Mouse (Mus musculus) kidney, adult 9 months (tissue): ENCODE results near the gene Padi4.

ENCODE experiments used
- DNase-seq: peaks from one replicate; pipeline ENCODE4 v3.0.0; 2022

Gene Padi4

DNA sequence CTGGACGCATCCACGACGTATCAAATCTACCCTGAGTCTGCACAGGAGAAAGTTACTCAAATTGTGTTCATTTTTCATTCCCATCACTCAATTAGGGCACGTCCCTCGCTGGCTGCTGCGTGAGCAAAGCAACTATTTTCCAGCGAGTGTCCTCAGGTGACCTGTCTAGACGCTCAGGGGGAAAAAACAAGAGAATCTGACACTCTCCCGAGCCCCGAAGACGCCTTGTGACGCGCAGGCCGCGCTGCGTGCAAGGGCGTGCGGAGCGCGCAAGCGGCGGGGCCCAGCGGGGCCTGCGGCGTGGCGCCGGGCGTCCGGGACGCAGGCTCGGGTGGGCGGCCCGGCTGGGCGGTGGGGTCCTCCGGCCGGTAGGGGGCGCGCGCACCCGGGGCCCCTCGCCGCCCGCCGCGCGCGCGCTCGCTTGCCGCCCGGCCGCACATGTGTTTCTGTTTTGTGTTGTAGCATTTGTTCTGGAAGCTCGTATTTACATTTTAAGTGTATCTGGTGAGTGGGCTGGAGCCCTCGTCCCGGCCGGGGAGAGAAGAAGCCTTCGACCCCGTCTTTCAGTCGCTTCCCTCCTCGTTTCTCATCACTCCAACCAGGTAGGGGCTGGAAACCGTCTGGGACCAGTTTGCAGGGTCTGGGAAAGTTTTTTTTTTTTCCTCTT, 72.9 kb downstream of the Padi4 start:
- DNase-seq, result peak; percentile 77

DNA sequence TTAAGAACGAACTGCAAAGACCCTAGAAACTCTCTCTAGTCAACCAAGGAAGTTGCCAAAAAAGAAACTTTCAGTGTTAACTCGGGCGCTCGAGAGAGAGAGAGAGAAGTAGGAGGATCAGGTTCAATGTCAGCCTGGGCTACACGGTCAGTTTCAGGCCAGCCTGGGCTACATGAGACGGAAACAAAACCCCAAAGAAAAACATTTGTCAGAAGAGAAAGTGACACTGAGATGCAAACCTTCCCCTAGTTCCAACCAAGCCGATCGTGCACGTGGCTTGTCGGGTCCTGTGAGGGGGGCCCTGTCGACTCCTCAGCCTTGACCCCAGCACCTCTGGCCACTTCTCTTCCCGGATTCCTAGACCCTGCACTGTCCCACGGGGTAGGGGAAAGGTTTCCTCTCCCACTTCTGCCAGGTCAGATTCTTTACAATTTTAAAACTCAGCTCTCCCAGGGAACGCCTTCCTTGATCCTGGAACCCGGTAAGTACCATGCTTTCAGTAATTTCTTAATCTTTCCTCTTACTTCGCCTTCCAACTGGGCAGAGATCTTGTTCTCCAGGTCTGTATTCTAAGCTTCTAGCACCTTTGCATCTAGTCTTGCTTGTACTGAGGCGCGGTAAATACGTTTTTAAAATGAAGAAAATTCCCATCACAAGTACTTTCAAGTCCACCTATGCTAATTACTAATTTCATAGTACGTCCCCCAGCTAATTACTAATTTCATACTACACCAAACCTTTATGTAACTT, 73.6 kb downstream of the Padi4 start, which contains the start of gene Rcc2:
Gene Rcc2 (plus strand): TSS at position 273 of the 750 bp plus-strand sequence.
- no peak for DNase-seq

DNA sequence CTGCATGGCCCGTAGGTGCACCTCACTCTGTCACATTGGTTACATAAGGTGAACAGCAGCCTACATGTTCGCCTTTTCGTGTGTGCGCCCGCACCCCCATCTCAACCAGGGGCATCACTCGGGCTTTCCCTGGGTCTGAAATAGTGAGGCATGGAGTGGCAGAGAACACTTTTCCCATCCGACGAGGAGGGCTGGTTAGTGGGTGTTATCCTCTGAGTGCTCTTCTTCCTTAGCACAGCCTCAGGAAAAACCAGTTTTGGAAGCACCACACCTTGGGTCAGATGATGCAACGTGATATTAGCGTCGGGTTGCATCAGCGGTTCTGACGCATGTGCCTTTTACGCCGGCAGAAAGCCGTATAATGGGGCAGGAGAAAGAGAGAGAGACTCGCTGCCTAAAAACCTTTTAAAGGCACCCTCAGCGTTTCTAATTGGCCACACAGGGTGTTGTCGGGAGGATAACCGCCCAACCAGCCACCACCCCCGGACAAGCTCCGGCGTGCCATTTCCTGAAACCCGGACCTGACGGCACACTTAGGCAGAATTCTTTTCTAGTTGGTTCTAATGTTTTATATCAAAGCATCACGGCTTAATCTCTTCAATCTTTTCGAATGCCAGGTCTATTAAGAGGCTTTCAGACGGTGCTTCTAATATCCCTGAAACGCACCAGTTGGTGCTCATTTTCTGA, 74.5 kb downstream of the Padi4 start:
- peak; percentile 64 for DNase-seq
